Mouse (Mus musculus) liver, embryonic 13.5 days (tissue): ENCODE results near the gene Nhlrc1. TPM values are rescaled to one million over a fixed set of nuclear protein-coding genes. Genes with fewer than 3 reads are reported as not detected.

Source experiments
- ATAC-seq: fragments of 200-750 bp; cut with Nextera tagmentation; 2 replicates; pipeline ENCODE4 v1.8.0; 2017; ENCODE audit warnings: low read depth, mild to moderate bottlenecking, moderate number of reproducible peaks, moderate library complexity
- DNase-seq: peaks from one replicate; pipeline ENCODE4 v3.0.0; 2022
- H3K27ac ChIP-seq: fragments of 300-500 bp; sonication (generic); 2 replicates; pipeline ENCODE4 v1.5.1; 2015; ENCODE audit warnings: moderate library complexity, mild to moderate bottlenecking, inconsistent platforms
- H3K27me3 ChIP-seq: fragments of 300-500 bp; sonication (generic); 2 replicates; pipeline ENCODE4 v1.6.1; 2015; ENCODE audit warnings: mild to moderate bottlenecking, inconsistent platforms
- H3K36me3 ChIP-seq: fragments of 300-500 bp; sonication (generic); 2 replicates; pipeline ENCODE4 v1.6.1; 2015; ENCODE audit warnings: mild to moderate bottlenecking, inconsistent platforms
- H3K4me1 ChIP-seq: fragments of 300-500 bp; sonication (generic); replicated peaks from 2 replicates; pipeline ENCODE4 v1.6.1; 2015; ENCODE audit warnings: inconsistent platforms
- H3K4me2 ChIP-seq: fragments of 300-500 bp; sonication (generic); 2 replicates; pipeline ENCODE4 v1.6.1; 2015; ENCODE audit warnings: inconsistent platforms, mild to moderate bottlenecking, moderate library complexity
- H3K4me3 ChIP-seq: fragments of 300-500 bp; sonication (generic); replicated peaks from 2 replicates; pipeline ENCODE4 v1.5.1; 2015; ENCODE audit warnings: mild to moderate bottlenecking, inconsistent platforms
- H3K9ac ChIP-seq: fragments of 300-500 bp; sonication (generic); 2 replicates; pipeline ENCODE4 v1.6.1; 2015; ENCODE audit warnings: mild to moderate bottlenecking, inconsistent platforms
- H3K9me3 ChIP-seq: fragments of 300-500 bp; sonication (generic); replicated peaks from 2 replicates; pipeline ENCODE4 v1.6.1; 2016; ENCODE audit warnings: inconsistent platforms
- WGBS: fragments of 180-500 bp; shearing (Covaris S2); methylation state at CpG from one replicate; pipeline ENCODE4 v1.1.7; 2015; ENCODE audit not compliant: insufficient replicate concordance; 5-methylcytosine and 5-hydroxymethylcytosine counted together
- polyA plus RNA-seq: library from polyadenylated mRNA; unstranded; fragments of >200 nt; fragmentation: Nextera tagmentation; extraction: Ambion mirVana; gene quantifications from 2 replicates; pipeline ENCODE4 v1.2.1, GENCODE M21; 2015

The Nhlrc1 gene
- polyA plus RNA-seq, 1 experiment from 2014 or later, result 0.63 TPM

DNA sequence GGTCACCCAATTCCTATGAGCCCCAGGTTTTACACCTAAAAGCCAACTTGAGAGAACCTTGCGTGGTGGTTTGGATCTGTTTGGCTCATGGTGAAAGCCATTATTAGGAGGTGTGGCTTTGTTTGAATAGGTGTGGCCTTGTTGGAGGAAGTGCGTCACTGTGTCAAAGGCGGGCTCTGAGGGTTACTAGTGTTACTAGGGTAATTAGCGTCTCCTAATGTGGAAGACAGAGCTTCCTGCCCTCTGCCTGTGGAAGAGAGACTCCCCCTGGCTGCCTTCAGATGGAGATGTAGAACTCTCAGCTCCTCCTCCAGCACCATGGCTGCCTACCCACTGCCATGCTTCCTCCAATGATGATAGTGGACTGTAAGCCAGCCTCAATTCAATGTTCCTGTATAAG, 13.1 kb downstream of the Nhlrc1 start:
- no peak overlapping the region for H3K9ac ChIP-seq
- H3K9me3 ChIP-seq, result no peaks in the 10 kb centered on the region
- H3K27me3 ChIP-seq, result no peaks in the 10 kb centered on the region
- no peak overlapping the region for H3K4me3 ChIP-seq
- no peak overlapping the region for H3K27ac ChIP-seq
- no peak overlapping the region for H3K4me2 ChIP-seq
- DNase-seq (no peak), ATAC-seq (no peak)
- WGBS, result 72% methylated on average over 4 of the region's 4 CpGs
- H3K4me1 ChIP-seq, result no peaks in the 10 kb centered on the region
- no peaks in the 10 kb centered on the region for H3K36me3 ChIP-seq

DNA sequence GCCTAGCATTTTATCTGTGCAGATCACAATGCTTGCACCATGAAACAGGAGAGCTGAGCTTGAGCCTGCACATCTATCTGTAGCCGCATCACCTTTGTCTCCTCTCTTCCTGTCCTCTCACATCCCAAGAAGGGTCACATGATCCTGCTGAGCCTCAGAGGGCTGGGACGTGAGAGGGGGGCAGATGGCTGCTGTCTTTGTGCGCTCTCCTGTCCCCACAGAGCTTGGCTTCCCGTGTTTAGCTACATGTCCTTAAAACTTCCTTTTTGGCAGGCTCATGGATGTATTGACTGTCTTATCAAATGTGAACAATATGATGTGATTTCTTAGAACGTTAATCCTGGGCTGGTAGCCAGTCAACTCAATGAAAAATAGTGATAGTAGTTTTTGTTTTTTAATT, 15.2 kb downstream of the Nhlrc1 start:
- no peaks in the 10 kb centered on the region for H3K36me3 ChIP-seq
- H3K4me1 ChIP-seq, result no peaks in the 10 kb centered on the region
- H3K27ac ChIP-seq, result no peak overlapping the region
- no peak for DNase-seq
- no peaks in the 10 kb centered on the region for H3K27me3 ChIP-seq
- no peak overlapping the region for H3K4me2 ChIP-seq
- H3K9me3 ChIP-seq, result no peaks in the 10 kb centered on the region
- H3K4me3 ChIP-seq, result no peak overlapping the region
- WGBS, result 40% methylated on average over 5 of the region's 5 CpGs
- H3K9ac ChIP-seq, result no peak overlapping the region
- ATAC-seq, result no peak

DNA sequence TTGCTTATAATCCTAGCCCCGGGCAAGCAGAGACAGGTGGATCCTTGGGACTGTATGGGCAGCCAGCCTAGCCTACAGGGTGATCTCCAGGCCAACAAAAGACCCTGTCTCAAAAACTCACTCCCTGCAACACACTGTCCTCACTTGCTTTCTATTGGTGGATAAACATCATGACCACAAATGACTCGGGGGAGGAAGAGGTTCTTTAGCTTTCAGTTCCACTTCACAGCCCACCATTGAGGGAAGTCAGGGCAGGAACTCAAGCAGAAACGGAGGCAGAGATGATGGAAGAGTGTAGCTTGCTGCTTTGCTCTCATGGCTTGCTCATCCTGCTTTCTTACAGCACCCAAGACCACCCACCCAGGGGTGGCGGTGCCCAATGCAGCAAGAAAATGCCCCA, 17.3 kb downstream of the Nhlrc1 start:
- Histone ChIP-seq H3K27me3 (no peaks in the 10 kb centered on the region), H3K4me3 (no peak overlapping the region), H3K4me2 (no peak overlapping the region), H3K4me1 (no peaks in the 10 kb centered on the region), H3K27ac (no peak overlapping the region), H3K9ac (no peak overlapping the region), H3K9me3 (no peaks in the 10 kb centered on the region), H3K36me3 (no peaks in the 10 kb centered on the region)
- 34% methylated on average over 4 of the region's 4 CpGs for WGBS
- DNase-seq (no peak), ATAC-seq (no peak)

DNA sequence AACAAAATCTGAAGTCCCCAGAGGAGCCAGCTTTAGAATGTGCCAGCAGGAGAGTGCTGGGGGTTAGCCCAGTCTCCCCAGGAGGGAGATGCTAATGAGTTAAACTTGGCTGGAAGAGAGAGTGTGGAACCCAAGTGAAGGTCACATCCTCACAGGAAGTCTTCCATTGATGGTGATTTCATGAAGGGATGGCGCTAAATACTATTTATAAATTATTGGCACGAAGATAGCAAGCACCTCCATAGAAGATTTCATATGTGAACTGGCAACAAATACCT, 21.4 kb downstream of the Nhlrc1 start:
- H3K36me3 ChIP-seq, result no peaks in the 10 kb centered on the region
- 68% methylated on average over 2 of the region's 2 CpGs for WGBS
- no peaks in the 10 kb centered on the region for H3K27me3 ChIP-seq
- H3K9me3 ChIP-seq, result no peaks in the 10 kb centered on the region
- H3K4me2 ChIP-seq, result no peak overlapping the region
- H3K4me3 ChIP-seq, result no peak overlapping the region
- H3K27ac ChIP-seq, result no peak overlapping the region
- no peak overlapping the region for H3K9ac ChIP-seq
- no peak for ATAC-seq
- no peak for DNase-seq
- H3K4me1 ChIP-seq, result no peaks in the 10 kb centered on the region

GRCm38 (mm10) chr13:46992516-46993273, 22.0 kb downstream of the Nhlrc1 start:
- WGBS, result 62% methylated on average over 7 of the region's 7 CpGs
- Histone ChIP-seq H3K4me1 (no peaks in the 10 kb centered on the region), H3K36me3 (no peaks in the 10 kb centered on the region), H3K27ac (no peak overlapping the region), H3K9me3 (no peaks in the 10 kb centered on the region), H3K4me3 (no peak overlapping the region), H3K4me2 (no peak overlapping the region), H3K9ac (no peak overlapping the region), H3K27me3 (no peaks in the 10 kb centered on the region)
- DNase-seq, result no peak
- ATAC-seq, result no peak

DNA sequence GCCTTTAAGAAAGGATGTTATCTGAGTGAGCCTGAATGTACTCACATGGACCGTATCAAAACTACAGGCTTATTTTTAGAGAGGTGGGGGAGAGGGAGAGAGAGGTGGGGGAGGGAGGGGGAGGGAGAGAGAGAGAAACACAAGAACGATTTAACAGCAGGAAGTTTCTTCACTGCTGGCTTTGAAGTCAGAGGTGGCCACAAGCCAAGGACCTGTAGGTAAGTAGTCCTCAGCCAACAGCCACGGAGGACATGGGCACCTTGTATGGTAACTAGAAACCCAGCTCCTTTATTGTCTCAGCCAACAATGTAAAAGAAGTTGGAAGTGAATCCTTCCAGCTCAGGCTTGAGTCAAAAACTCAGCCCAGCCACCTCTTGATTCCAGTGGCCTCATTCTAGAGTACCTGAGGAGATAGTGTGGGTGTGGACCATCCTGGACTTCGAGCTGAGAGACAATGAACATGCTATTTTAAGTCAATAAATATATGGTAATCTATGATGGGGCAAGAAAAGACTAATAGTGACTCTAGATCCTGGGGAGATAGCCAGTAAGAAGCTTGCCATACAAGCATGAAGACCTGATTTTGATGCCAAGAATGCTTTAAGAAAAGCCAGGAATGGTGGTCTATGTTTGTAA, 24.2 kb downstream of the Nhlrc1 start:
- H3K9me3 ChIP-seq, result no peaks in the 10 kb centered on the region
- WGBS, result 24% methylated on average over 4 of the region's 4 CpGs
- DNase-seq (no peak), ATAC-seq (no peak)
- no peak overlapping the region for H3K9ac ChIP-seq
- H3K36me3 ChIP-seq, result no peaks in the 10 kb centered on the region
- H3K27me3 ChIP-seq, result no peaks in the 10 kb centered on the region
- H3K27ac ChIP-seq, result no peak overlapping the region
- H3K4me2 ChIP-seq, result no peak overlapping the region
- no peaks in the 10 kb centered on the region for H3K4me1 ChIP-seq
- no peak overlapping the region for H3K4me3 ChIP-seq

GRCm38 (mm10) chr13:46987941-46988340, 26.7 kb downstream of the Nhlrc1 start:
- WGBS, result 59% methylated on average over 8 of the region's 8 CpGs
- no peak for ATAC-seq
- no peak for DNase-seq
- Histone ChIP-seq H3K4me3 (no peak overlapping the region), H3K36me3 (no peaks in the 10 kb centered on the region), H3K4me1 (no peaks in the 10 kb centered on the region), H3K9ac (no peak overlapping the region), H3K9me3 (no peaks in the 10 kb centered on the region), H3K27me3 (no peaks in the 10 kb centered on the region), H3K27ac (no peak overlapping the region), H3K4me2 (no peak overlapping the region)

DNA sequence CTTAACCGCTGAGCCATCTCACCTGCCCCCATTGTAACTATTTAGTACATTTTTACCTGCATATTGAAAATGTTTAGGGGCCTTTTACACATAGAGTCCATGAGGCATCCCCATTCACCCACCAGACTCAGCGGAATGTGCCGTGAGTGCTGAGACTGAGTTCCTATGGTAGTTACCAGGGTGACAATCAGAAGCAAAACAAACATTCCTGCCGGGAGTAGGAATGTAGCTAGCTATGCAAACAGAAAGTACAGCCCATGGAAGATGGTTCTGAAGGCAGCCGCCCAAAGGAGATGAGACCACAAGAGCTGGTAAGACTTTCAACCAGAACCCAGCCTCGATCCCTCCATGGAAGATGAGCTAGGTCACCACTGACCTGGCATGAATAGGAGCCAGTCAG, 28.4 kb downstream of the Nhlrc1 start:
- Histone ChIP-seq H3K9me3 (no peaks in the 10 kb centered on the region), H3K4me3 (no peak overlapping the region), H3K9ac (no peak overlapping the region), H3K27ac (no peak overlapping the region), H3K27me3 (no peaks in the 10 kb centered on the region), H3K36me3 (no peaks in the 10 kb centered on the region), H3K4me2 (no peak overlapping the region), H3K4me1 (no peaks in the 10 kb centered on the region)
- 59% methylated on average over 6 of the region's 6 CpGs for WGBS
- DNase-seq (no peak), ATAC-seq (no peak)

GRCm38 (mm10) chr13:46983878-46984277, 30.8 kb downstream of the Nhlrc1 start:
- Histone ChIP-seq H3K4me1 (peaks cover 8% of the 10 kb centered on the region), H3K4me2 (no peak overlapping the region), H3K27me3 (no peaks in the 10 kb centered on the region), H3K27ac (no peak overlapping the region), H3K36me3 (no peaks in the 10 kb centered on the region), H3K4me3 (no peak overlapping the region), H3K9me3 (no peaks in the 10 kb centered on the region), H3K9ac (no peak overlapping the region)
- ATAC-seq, result no peak
- DNase-seq, result no peak
- WGBS, result 47% methylated on average over 2 of the region's 2 CpGs

GRCm38 (mm10) chr13:46979836-46980490, 34.7 kb downstream of the Nhlrc1 start:
- ATAC-seq, result no peak
- Histone ChIP-seq H3K4me2 (no peak overlapping the region), H3K4me3 (no peak overlapping the region), H3K9ac (no peak overlapping the region), H3K27me3 (no peaks in the 10 kb centered on the region), H3K4me1 (peaks cover 13% of the 10 kb centered on the region), H3K36me3 (no peaks in the 10 kb centered on the region), H3K9me3 (no peaks in the 10 kb centered on the region), H3K27ac (no peak overlapping the region)
- WGBS, result 16% methylated on average over 13 of the region's 13 CpGs
- DNase-seq, result no peak

- DNase-seq (no peak), ATAC-seq (no peak)
- no peak overlapping the region for H3K27ac ChIP-seq
- no peak overlapping the region for H3K4me2 ChIP-seq
- H3K36me3 ChIP-seq, result no peaks in the 10 kb centered on the region
- H3K4me1 ChIP-seq, result peaks cover 13% of the 10 kb centered on the region
- H3K9ac ChIP-seq, result no peak overlapping the region
- H3K9me3 ChIP-seq, result no peaks in the 10 kb centered on the region
- H3K4me3 ChIP-seq, result no peak overlapping the region
- H3K27me3 ChIP-seq, result no peaks in the 10 kb centered on the region
- WGBS, result 70% methylated on average over 7 of the region's 7 CpGs
These were observed 38.1 kb downstream of the Nhlrc1 start for GRCm38 (mm10) chr13:46976532-46976931.

GRCm38 (mm10) chr13:46975930-46976329, 38.7 kb downstream of the Nhlrc1 start:
- Histone ChIP-seq H3K4me3 (no peak overlapping the region), H3K4me1 (peaks cover 13% of the 10 kb centered on the region), H3K27ac (no peak overlapping the region), H3K4me2 (no peak overlapping the region), H3K27me3 (no peaks in the 10 kb centered on the region), H3K9me3 (no peaks in the 10 kb centered on the region), H3K36me3 (no peaks in the 10 kb centered on the region), H3K9ac (no peak overlapping the region)
- DNase-seq, result no peak
- WGBS, result 21% methylated on average over 4 of the region's 4 CpGs
- no peak for ATAC-seq
